Mouse (Mus musculus): ENCODE measurements around the gene Prl. TPM values are rescaled to one million over a fixed set of nuclear protein-coding genes. Genes with fewer than 3 reads are reported as not detected.
"Not testable (repeated sequence)": the region's sequence is repeated elsewhere in the genome, so short reads cannot be mapped to it uniquely, and the experiment has no call there.

Gene Prl
- total RNA-seq (2015): not detected in 2 replicates
- total RNA-seq (2017): not detected in 2 replicates

DNA sequence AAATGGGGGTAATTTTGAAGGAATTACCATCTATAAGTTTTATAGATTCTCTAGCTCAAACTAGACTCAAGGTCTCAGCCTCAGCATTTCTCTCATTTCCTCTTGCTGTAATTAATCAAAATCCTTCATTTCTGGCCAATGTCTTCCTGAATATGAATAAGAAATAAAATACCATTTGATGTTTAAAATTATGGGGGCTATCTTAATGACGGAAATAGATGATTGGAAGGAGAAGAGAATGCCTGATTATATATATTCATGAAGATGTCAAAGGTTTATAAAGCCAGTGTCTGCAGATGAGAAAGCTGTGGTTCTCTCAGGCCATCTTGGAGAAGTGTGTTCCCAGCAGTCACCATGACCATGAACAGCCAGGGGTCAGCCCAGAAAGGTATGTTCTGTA lies at the start of gene Prl:
Gene Prl, plus strand, starts transcription at position 301 of the 400 bp plus-strand sequence.
- no peak for ATAC-seq (ENCODE audit: poor library complexity, severe bottlenecking)

DNA sequence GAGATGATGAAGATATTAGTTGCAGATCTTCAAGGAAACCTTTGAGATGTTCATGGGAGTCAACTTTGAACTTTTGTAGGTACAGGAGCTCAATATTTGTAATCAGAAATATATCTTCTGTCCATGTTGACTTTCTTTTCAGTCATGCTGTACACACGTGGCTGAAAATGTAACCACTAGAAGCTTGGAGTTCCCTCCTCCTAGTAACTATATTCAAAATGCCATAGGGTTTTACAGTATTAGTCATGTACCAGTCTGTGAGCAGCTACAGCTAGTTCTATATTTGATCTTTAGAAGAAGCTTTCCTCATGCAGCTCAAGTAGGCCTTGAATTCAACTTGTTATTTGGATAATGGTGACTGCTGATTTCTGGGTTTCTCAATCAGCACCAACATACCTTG lies 30.8 kb upstream of the Prl start:
- no peak for ATAC-seq (ENCODE audit: poor library complexity, severe bottlenecking)

GRCm38 (mm10) chr13:27027376-27027775 lies 30.0 kb upstream of the Prl start:
- ATAC-seq (ENCODE audit: poor library complexity, severe bottlenecking): no peak

DNA sequence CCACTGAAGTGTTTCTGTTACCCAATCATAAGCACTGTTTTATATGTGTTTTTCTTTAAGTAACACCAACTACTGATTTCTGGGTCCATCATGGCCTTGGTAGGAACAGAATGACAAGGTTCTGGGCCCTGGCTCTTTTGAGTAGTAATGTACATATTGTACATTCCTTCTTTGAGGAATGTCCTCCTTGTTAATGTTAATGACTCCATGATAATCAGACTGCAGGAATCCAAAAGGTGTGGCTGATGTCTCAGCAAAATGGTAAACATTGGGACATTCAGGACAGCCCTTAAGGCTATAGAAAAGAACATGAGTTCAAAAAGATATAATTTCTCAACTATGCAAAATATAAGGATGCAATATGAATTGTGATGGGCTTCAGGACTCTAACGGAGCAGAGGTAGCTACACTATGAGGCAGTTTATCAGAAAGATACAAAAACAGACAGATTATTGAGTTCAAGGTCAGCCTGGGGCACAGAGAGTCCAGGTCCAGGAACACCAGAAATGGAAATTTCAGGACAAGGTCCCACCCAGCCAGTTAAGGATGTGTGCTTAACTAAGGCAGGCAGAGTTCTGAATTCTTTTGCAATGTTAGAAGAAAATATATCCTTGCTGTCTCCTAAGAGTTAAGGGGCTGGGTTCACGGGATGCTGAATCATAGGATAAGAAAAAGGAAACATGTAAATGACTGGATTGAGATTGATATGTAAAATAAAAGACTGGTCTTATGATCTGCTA lies 28.7 kb upstream of the Prl start:
- ATAC-seq (ENCODE audit: poor library complexity, severe bottlenecking): no peak

- ATAC-seq (ENCODE audit: poor library complexity, severe bottlenecking): no peak
Measured at GRCm38 (mm10) chr13:27031101-27031852, 26.1 kb upstream of the Prl start.

GRCm38 (mm10) chr13:27031853-27032240 lies 25.5 kb upstream of the Prl start:
- ATAC-seq (ENCODE audit: poor library complexity, severe bottlenecking): no peak

DNA sequence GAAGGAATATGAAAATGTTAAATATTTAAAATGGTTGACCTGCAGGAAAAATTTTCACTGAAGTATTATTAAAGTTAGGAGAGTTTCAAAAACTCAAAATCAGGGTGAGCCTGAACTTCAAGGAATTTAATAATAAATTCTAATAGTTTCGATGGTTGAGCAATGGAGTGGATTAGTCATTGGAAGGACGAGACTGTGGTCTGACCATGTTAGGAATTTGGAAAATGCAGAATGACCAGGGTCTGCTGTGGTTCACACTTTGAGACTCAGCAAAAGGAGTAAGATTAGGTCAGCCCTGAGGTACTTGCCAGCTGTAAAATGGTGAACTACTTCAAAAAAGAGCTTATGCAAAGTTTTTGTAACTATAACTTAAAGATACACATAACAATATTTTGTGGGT lies 24.4 kb upstream of the Prl start:
- no peak for ATAC-seq (ENCODE audit: poor library complexity, severe bottlenecking)

GRCm38 (mm10) chr13:27042185-27042584 lies 15.2 kb upstream of the Prl start:
- no peak for ATAC-seq (ENCODE audit: poor library complexity, severe bottlenecking)

GRCm38 (mm10) chr13:27043326-27043725 lies 14.0 kb upstream of the Prl start:
- no peak for ATAC-seq (ENCODE audit: poor library complexity, severe bottlenecking)

GRCm38 (mm10) chr13:27059177-27059576 lies 1.8 kb downstream of the Prl start:
- ATAC-seq (ENCODE audit: poor library complexity, severe bottlenecking): no peak

DNA sequence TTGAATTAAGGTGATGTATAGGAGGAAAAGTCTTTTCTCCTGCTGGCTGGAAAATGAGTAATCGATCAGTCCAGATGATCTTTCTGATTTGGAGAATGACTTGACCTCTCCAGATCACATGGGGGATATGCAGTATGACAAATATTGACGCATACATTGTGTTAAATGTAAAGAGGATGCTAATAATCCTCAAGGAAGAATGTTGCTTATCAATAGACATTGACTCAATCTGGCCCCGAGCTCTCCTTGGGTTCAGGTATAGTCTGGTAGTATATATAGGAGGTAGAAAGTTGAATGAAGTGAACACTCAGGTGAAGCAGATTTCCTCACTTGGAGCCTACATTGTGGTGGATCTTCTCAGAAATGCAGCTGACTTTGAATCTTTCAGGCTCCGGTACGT lies 36.5 kb downstream of the Prl start, which contains the start of gene Prl3d1:
Gene Prl3d1, plus strand, starts transcription at position 301 of the 400 bp plus-strand sequence.
- not testable (repeated sequence) for ATAC-seq (ENCODE audit: poor library complexity, severe bottlenecking)

Other genes with a start within 250 kb of the Prl start
- not detected in 2 replicates for gene Prl3d1, start 36.6 kb downstream of the Prl start, total RNA-seq (2015)
- gene Prl3d1, start 36.6 kb downstream of the Prl start, total RNA-seq (2017): not detected in 2 replicates
- gene Prl3d2, start 64.1 kb downstream of the Prl start, total RNA-seq (2015): not detected in 2 replicates
- gene Prl3d2, start 64.1 kb downstream of the Prl start, total RNA-seq (2017): not detected in 2 replicates
- not detected in 2 replicates for gene Prl3d3, start 99.2 kb downstream of the Prl start, total RNA-seq (2015)
- gene Prl3d3, start 99.2 kb downstream of the Prl start, total RNA-seq (2017): not detected in 2 replicates
- not detected in 2 replicates for gene Prl3c1, start 139.1 kb downstream of the Prl start, total RNA-seq (2015)
- not detected in 2 replicates for gene Prl3c1, start 139.1 kb downstream of the Prl start, total RNA-seq (2017)
- gene Prl3b1, start 184.3 kb downstream of the Prl start, total RNA-seq (2015): not detected in 2 replicates
- not detected in 2 replicates for gene Prl3b1, start 184.3 kb downstream of the Prl start, total RNA-seq (2017)
- gene Prl3a1, start 201.9 kb downstream of the Prl start, total RNA-seq (2015): not detected in 2 replicates
- not detected in 2 replicates for gene Prl3a1, start 201.9 kb downstream of the Prl start, total RNA-seq (2017)

All from megakaryocyte, adult 5-6 weeks (primary cell).